Mouse (Mus musculus) hindbrain, embryonic 10.5 days (tissue): Measurements from ENCODE around the gene P2ry14. TPM values are rescaled to one million over a fixed set of nuclear protein-coding genes. Genes with fewer than 3 reads are reported as not detected.

ENCODE experiments used
- DNase-seq: peaks from one replicate; pipeline ENCODE4 v3.0.0-alpha.2; 2017; ENCODE audit warnings: low spot score
- H3K27ac ChIP-seq: fragments of 300-500 bp; sonication (generic); 2 replicates; pipeline ENCODE4 v1.5.1; 2016; ENCODE audit warnings: mild to moderate bottlenecking, moderate library complexity
- H3K27me3 ChIP-seq: fragments of 300-500 bp; sonication (generic); 2 replicates; pipeline ENCODE4 v1.6.1; 2016; ENCODE audit warnings: mild to moderate bottlenecking; ENCODE audit not compliant: poor library complexity, insufficient read depth, severe bottlenecking
- H3K36me3 ChIP-seq: fragments of 300-500 bp; sonication (generic); 2 replicates; pipeline ENCODE4 v1.6.1; 2016; ENCODE audit warnings: mild to moderate bottlenecking, moderate library complexity
- H3K4me1 ChIP-seq: fragments of 300-500 bp; sonication (generic); replicated peaks from 2 replicates; pipeline ENCODE4 v1.6.1; 2016; ENCODE audit warnings: mild to moderate bottlenecking
- H3K4me3 ChIP-seq: fragments of 300-500 bp; sonication (generic); 2 replicates; pipeline ENCODE4 v1.5.1; 2016; ENCODE audit warnings: mild to moderate bottlenecking, moderate library complexity
- H3K9me3 ChIP-seq: fragments of 300-500 bp; sonication (generic); 2 replicates; pipeline ENCODE4 v1.6.1; 2016; ENCODE audit warnings: mild to moderate bottlenecking, moderate library complexity
- WGBS: fragments of 180-500 bp; shearing (Covaris S2); methylation state at CpG from one replicate; pipeline ENCODE4 v1.1.7; 2016; 5-methylcytosine and 5-hydroxymethylcytosine counted together
- polyA plus RNA-seq: library from polyadenylated mRNA; unstranded; fragments of >200 nt; fragmentation: Nextera tagmentation; extraction: Ambion mirVana; gene quantifications from 2 replicates; pipeline ENCODE4 v1.2.1, GENCODE M21; 2016

Gene P2ry14
- polyA plus RNA-seq, 1 experiment from 2014 or later, result 1.9 TPM

- no peaks in the 10 kb centered on the region for H3K27me3 ChIP-seq
- H3K4me1 ChIP-seq, result no peaks in the 10 kb centered on the region
- no peak overlapping the region for H3K4me3 ChIP-seq
- no peaks in the 10 kb centered on the region for H3K9me3 ChIP-seq
- H3K27ac ChIP-seq, result no peak overlapping the region; the same call in 1 of the 2 replicates
- DNase-seq, result no peak
- H3K36me3 ChIP-seq, result no peaks in the 10 kb centered on the region
Measured at GRCm38 (mm10) chr3:59139651-59140051, 13.8 kb downstream of the P2ry14 start.

- WGBS, result 76% methylated on average over 12 of the region's 12 CpGs
- no peak overlapping the region for H3K27ac ChIP-seq
- no peaks in the 10 kb centered on the region for H3K27me3 ChIP-seq
- H3K4me3 ChIP-seq, result no peak overlapping the region
- no peaks in the 10 kb centered on the region for H3K9me3 ChIP-seq
- no peaks in the 10 kb centered on the region for H3K36me3 ChIP-seq
- DNase-seq, result no peak
- no peaks in the 10 kb centered on the region for H3K4me1 ChIP-seq
Measured at GRCm38 (mm10) chr3:59138946-59139468, 14.4 kb downstream of the P2ry14 start.

DNA sequence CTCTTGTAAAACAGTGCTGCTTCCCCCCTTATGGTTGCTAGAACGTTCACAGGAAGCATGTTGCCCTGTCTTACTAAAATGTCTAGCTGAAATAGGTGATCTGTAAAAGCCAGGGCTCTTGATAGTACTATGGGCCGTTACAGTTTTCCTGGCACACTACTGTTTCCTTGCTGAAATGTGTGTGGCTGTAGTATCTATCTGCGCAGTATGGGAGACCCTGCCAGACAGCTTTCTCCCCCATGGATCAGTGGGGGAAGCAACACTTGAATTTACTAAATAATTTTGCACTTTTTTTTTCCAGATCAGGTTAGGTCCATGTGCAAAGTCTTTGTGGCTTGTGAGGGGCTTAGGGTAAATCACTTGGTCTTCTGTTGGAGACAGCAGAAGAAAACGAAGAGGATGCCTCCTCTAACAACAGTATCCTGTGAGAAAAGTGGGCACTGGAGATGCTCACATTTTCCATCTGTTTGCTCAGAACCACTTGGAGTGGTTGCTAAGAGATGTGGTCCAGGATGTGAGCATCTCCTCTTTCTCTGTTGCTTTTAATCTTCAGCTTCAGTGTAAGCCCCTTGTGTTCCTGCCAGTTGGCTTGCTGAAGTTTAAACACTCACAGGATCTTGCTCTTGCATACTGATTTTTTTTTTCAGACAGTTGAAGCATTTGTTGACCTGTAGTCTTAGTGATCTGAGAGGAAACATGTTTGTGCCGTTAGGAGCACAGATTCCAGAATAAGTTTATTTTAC lies 17.3 kb downstream of the P2ry14 start:
- H3K27ac ChIP-seq, result no peak overlapping the region
- no peaks in the 10 kb centered on the region for H3K4me1 ChIP-seq
- H3K27me3 ChIP-seq, result no peaks in the 10 kb centered on the region
- no peaks in the 10 kb centered on the region for H3K36me3 ChIP-seq
- WGBS, result 81% methylated on average over 5 of the region's 5 CpGs
- DNase-seq, result no peak
- H3K9me3 ChIP-seq, result no peaks in the 10 kb centered on the region
- no peak overlapping the region for H3K4me3 ChIP-seq

DNA sequence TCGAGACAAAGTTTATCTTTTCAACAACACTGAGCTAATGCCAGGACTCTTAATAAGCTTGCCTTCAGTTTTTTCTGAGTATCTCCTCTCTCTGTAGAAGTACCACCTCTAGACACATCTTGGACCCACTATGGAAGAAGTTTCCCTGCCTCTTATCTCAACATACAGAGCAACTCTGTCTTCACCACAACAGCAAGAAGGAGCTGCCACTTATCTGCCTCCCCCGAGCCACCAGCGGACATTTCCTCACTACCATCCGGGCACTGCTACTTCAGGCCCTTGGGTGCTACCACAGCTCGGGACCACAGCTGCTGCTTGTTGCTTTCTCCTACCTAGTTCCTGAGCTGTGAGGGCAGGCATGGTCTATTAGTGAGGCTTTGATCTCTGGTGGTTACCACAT lies 20.2 kb downstream of the P2ry14 start:
- Histone ChIP-seq H3K4me1 (no peaks in the 10 kb centered on the region), H3K9me3 (no peaks in the 10 kb centered on the region), H3K27me3 (no peaks in the 10 kb centered on the region), H3K4me3 (no peak overlapping the region), H3K36me3 (no peaks in the 10 kb centered on the region), H3K27ac (no peak overlapping the region)
- WGBS, result 89% methylated on average over 5 of the region's 5 CpGs
- no peak for DNase-seq

DNA sequence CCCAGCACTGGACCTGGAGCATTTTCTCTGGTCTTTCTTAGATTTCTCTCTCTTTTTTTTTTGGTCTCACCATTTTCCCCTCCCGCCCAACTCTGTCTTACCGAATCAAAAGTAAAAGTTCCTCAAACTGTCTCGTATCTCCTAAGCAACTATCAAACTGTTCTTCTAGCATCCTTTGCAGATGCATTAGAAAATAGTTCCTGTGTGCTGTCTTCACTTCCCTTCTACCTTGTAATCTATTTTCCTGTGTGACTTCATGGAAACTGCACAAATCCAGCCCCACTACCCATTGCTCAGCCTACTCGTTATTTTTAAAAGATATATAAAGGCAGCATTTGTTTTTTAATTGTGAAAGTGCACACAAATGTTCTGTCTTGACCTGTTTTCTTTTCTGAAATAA lies 21.5 kb downstream of the P2ry14 start:
- Histone ChIP-seq H3K4me3 (no peak overlapping the region), H3K4me1 (no peaks in the 10 kb centered on the region), H3K9me3 (no peaks in the 10 kb centered on the region), H3K36me3 (no peaks in the 10 kb centered on the region), H3K27ac (no peak overlapping the region), H3K27me3 (no peaks in the 10 kb centered on the region)
- DNase-seq, result no peak
- WGBS, result 88% methylated on average over 4 of the region's 4 CpGs

DNA sequence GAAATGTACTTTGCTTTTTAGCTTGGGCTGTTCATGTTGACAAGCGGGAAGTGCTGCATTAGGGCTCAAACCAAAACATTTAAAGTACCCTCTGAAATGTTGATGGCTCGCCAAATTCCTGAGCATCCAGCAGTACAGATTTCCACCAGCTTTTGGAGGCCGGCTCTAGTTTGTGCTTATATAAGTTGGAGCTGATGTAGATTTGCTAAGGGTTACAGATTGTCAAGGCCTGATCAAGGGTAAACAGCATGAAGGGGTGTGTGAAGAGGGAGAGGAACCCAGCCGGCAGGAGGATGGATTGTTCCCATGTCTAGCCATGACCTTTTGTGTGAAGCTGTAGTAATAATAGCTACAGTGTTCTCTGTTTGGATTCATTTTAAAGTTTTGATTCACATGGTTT lies 22.3 kb downstream of the P2ry14 start:
- no peaks in the 10 kb centered on the region for H3K27me3 ChIP-seq
- 80% methylated on average over 4 of the region's 4 CpGs for WGBS

GRCm38 (mm10) chr3:59130431-59130830 lies 23.0 kb downstream of the P2ry14 start:
- Histone ChIP-seq H3K36me3 (no peaks in the 10 kb centered on the region), H3K27ac (no peak overlapping the region), H3K9me3 (no peaks in the 10 kb centered on the region), H3K27me3 (no peaks in the 10 kb centered on the region), H3K4me1 (peaks cover 5% of the 10 kb centered on the region; the same call in 1 of the 2 replicates), H3K4me3 (no peak overlapping the region)
- 60% methylated on average over 8 of the region's 8 CpGs for WGBS
- DNase-seq, result no peak

More for the DNA sequence above, 22.3 kb downstream of the P2ry14 start:
- H3K36me3 ChIP-seq, result no peaks in the 10 kb centered on the region
- no peaks in the 10 kb centered on the region for H3K4me1 ChIP-seq
- no peak overlapping the region for H3K27ac ChIP-seq
- DNase-seq, result no peak
- H3K9me3 ChIP-seq, result no peaks in the 10 kb centered on the region
- H3K4me3 ChIP-seq, result no peak overlapping the region

DNA sequence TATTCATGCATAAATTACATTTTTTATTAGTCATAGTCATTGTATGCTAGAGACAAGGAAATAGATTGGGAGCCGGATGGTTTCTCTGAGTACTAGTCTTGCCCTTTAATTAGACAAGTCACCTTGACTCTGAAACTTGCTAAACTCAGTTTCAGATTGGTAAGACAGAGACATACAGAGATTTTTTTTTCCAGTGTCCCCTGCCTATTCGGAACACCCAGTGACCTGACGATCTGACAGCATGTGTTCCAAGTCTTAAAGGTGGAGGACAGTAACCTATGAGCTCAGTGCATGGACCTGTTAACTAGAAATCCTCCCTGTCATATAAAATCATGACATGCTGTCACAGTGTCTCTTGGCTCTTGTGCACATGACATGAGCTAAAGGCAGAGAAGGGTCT lies 23.9 kb downstream of the P2ry14 start:
- DNase-seq, result no peak
- H3K27ac ChIP-seq, result no peak overlapping the region
- 89% methylated on average over 3 of the region's 3 CpGs for WGBS

GRCm38 (mm10) chr3:59128681-59129080 lies 24.7 kb downstream of the P2ry14 start:
- Histone ChIP-seq H3K27ac (no peak overlapping the region), H3K9me3 (no peaks in the 10 kb centered on the region), H3K27me3 (no peaks in the 10 kb centered on the region), H3K4me1 (peaks cover 12% of the 10 kb centered on the region), H3K4me3 (no peak overlapping the region), H3K36me3 (no peaks in the 10 kb centered on the region)
- no peak for DNase-seq
- 86% methylated on average over 20 of the region's 20 CpGs for WGBS

More for the DNA sequence above, 23.9 kb downstream of the P2ry14 start:
- H3K4me3 ChIP-seq, result no peak overlapping the region
- H3K9me3 ChIP-seq, result no peaks in the 10 kb centered on the region
- H3K27me3 ChIP-seq, result no peaks in the 10 kb centered on the region
- no peaks in the 10 kb centered on the region for H3K36me3 ChIP-seq
- H3K4me1 ChIP-seq, result peaks cover 7% of the 10 kb centered on the region; the same call in 1 of the 2 replicates

DNA sequence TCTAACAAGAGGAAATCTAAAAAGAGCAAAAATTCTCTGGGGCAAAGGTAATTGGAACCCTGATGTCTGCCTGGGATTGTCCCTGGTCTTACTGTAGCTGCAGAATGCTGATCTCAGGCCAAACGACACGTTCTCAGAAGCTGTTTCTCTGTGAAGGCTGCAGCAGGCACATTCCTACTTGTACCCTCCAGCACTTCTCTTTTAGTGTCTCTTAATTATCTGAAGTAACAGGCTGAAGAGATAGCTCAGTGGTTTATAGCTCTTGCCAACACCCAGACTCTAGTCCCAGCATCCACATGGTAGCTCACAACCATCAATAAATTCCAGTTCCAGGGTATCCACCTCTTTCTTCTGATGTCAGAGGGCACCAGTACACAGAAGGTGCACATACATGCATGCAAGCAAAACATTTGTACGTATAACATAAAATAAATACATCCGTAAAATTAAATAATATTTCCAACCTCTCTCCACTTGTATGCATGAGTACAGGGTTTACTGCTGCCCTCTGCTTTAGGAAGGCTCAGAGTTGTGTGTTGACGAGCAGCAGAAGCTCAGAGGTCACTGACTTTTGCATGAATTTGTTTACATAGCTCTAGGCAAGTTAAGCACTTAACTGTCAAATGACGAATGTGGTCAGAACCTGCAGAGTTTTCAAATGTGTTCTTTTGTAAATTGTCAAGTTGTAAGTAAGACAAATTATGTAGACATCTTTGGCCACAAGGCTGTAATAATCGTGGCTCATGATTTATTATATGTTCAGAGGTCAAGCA lies 27.4 kb downstream of the P2ry14 start:
- Histone ChIP-seq H3K36me3 (no peaks in the 10 kb centered on the region), H3K4me3 (no peak overlapping the region), H3K27ac (no peak overlapping the region), H3K27me3 (no peaks in the 10 kb centered on the region), H3K9me3 (no peaks in the 10 kb centered on the region), H3K4me1 (peaks cover 24% of the 10 kb centered on the region)
- no peak for DNase-seq
- 69% methylated on average over 7 of the region's 7 CpGs for WGBS

GRCm38 (mm10) chr3:59125022-59125421 lies 28.4 kb downstream of the P2ry14 start:
- no peak for DNase-seq
- no peaks in the 10 kb centered on the region for H3K36me3 ChIP-seq
- H3K27ac ChIP-seq, result no peak overlapping the region
- 69% methylated on average over 5 of the region's 5 CpGs for WGBS
- H3K27me3 ChIP-seq, result no peaks in the 10 kb centered on the region
- H3K9me3 ChIP-seq, result no peaks in the 10 kb centered on the region
- H3K4me3 ChIP-seq, result no peak overlapping the region
- H3K4me1 ChIP-seq, result peaks cover 25% of the 10 kb centered on the region

DNA sequence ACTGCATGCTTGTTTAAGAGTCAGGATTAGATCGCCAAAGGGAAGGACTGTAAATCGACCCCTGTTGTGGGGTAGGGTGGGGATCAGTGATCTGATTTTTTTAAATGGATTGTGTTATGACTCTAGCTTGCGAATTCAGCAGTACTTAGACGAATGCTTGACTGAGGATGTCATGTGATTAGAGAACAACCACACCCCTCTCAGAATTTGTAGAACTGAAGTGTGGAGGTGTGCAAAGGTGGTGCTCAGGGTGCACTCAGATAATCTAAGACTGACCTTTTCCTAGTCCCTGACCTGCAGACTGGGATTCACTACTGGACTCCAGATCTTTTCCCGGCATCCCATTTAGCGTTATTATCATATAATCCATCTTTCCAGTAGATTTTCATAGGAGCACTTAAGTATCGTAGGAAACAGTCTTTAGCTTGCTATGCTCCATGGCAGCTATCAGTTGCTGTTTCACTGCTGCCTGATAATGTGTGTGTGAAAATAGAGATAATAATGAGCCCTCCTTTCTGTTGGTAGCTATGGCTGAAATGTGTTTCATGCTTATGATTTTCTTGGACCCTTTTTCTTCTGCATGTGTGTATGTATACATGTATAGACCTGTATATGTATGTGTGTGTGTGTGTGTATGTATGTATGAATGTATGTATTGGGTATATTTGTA lies 31.5 kb downstream of the P2ry14 start:
- Histone ChIP-seq H3K9me3 (no peaks in the 10 kb centered on the region), H3K36me3 (no peaks in the 10 kb centered on the region), H3K27ac (no peak overlapping the region), H3K4me3 (no peak overlapping the region), H3K4me1 (peaks cover 25% of the 10 kb centered on the region), H3K27me3 (no peaks in the 10 kb centered on the region)
- DNase-seq, result no peak
- 60% methylated on average over 7 of the region's 7 CpGs for WGBS
